In genomic region chr5:121836692-121837415, GRCm38 (mm10) we compare ENCODE assay signal across 8 mouse cellular contexts. TPM values are rescaled to one million over a fixed set of nuclear protein-coding genes. Genes with fewer than 3 reads are reported as not detected.
DNase-seq lines count a peak whose midpoint lies in the region; ATAC-seq lines count a peak whose summit lies in the region.

No protein-coding gene starts in this region.

- H3K4me1 ChIP-seq in embryonic facial prominence, embryonic 10.5 days = peaks cover 64% of the 10 kb centered on the region
- peaks cover 57% of the 10 kb centered on the region for H3K4me1 ChIP-seq in limb, embryonic 12.5 days (replicated peaks)
- peaks cover 31% of the 10 kb centered on the region for H3K4me1 ChIP-seq in midbrain, embryonic 14.5 days (ENCODE audit: control insufficient read depth, insufficient read depth, low read length)

- H3K36me3 ChIP-seq in embryonic facial prominence, embryonic 10.5 days (replicated peaks) = no peaks in the 10 kb centered on the region
- no peaks in the 10 kb centered on the region for H3K36me3 ChIP-seq in limb, embryonic 12.5 days
- H3K36me3 ChIP-seq in midbrain, embryonic 14.5 days (ENCODE audit: control insufficient read depth, insufficient read depth, low read length) = no peaks in the 10 kb centered on the region

- H3K27me3 ChIP-seq in embryonic facial prominence, embryonic 10.5 days (replicated peaks; ENCODE audit: low read depth, poor library complexity, severe bottlenecking) = peaks cover 82% of the 10 kb centered on the region
- peaks cover 33% of the 10 kb centered on the region for H3K27me3 ChIP-seq in limb, embryonic 12.5 days
- peaks cover 45% of the 10 kb centered on the region for H3K27me3 ChIP-seq in midbrain, embryonic 14.5 days (ENCODE audit: control insufficient read depth, insufficient read depth, low read length)

- ATAC-seq in granulocyte monocyte progenitor cell, adult 5-6 weeks (replicated peaks; ENCODE audit: poor library complexity, severe bottlenecking) = peak; percentile 56
- peak; percentile 54 for ATAC-seq in limb, embryonic 12.5 days (ENCODE audit: insufficient number of reproducible peaks, insufficient read depth, low FRiP score, low TSS enrichment, low read depth)
- ATAC-seq in midbrain, embryonic 14.5 days (ENCODE audit: low FRiP score, low TSS enrichment) = peak; percentile 73

- peaks cover 5% of the 10 kb centered on the region; the same call in 1 of the 2 replicates for H3K9me3 ChIP-seq in embryonic facial prominence, embryonic 10.5 days
- H3K9me3 ChIP-seq in limb, embryonic 12.5 days = no peaks in the 10 kb centered on the region
- H3K9me3 ChIP-seq in midbrain, embryonic 14.5 days (ENCODE audit: control insufficient read depth, low read length) = no peaks in the 10 kb centered on the region

- peak overlapping the region; percentile 73 for H3K9ac ChIP-seq in limb, embryonic 12.5 days (replicated peaks)
- H3K9ac ChIP-seq in midbrain, embryonic 14.5 days (replicated peaks; ENCODE audit: low read length) = peak overlapping the region; percentile 65

- H3K4me2 ChIP-seq in limb, embryonic 12.5 days = peak overlapping the region; percentile 95
- peak overlapping the region; percentile 94 for H3K4me2 ChIP-seq in midbrain, embryonic 14.5 days (ENCODE audit: low read length)

- WGBS in embryonic facial prominence, embryonic 10.5 days = under 1% methylated on average over 77 of the region's 77 CpGs
- under 1% methylated on average over 57 of the region's 77 CpGs for WGBS in limb, embryonic 12.5 days
- WGBS in midbrain, embryonic 14.5 days = under 1% methylated on average over 76 of the region's 77 CpGs

- peak overlapping the region; percentile 80 for H3K27ac ChIP-seq in embryonic facial prominence, embryonic 10.5 days (replicated peaks)
- H3K27ac ChIP-seq in limb, embryonic 12.5 days = peak overlapping the region; percentile 64
- peak overlapping the region; percentile 49; the same call in 1 of the 2 replicates for H3K27ac ChIP-seq in midbrain, embryonic 14.5 days (replicated peaks; ENCODE audit: low read depth, low read length)

- peak; percentile 86 for DNase-seq in layer of hippocampus, adult 11-12 months (ENCODE audit: low spot score)
- no peak for DNase-seq in layer of hippocampus, adult 9-10 months (ENCODE audit: low spot score)
- DNase-seq in embryonic facial prominence, embryonic 10.5 days (ENCODE audit: low spot score) = peak; percentile 92
- peak; percentile 94 for DNase-seq in kidney, adult 11 months
- DNase-seq in midbrain, embryonic 14.5 days = peak; percentile 90
- peak; percentile 89 for DNase-seq in spleen, adult 12 weeks (ENCODE audit: low spot score)

- peak overlapping the region; percentile 75 for H3K4me3 ChIP-seq in embryonic facial prominence, embryonic 10.5 days
- H3K4me3 ChIP-seq in limb, embryonic 12.5 days (replicated peaks) = peak overlapping the region; percentile 75
- peak overlapping the region; percentile 75 for H3K4me3 ChIP-seq in midbrain, embryonic 14.5 days (replicated peaks; ENCODE audit: low read depth, low read length)

RNA-seq across cellular contexts. Expression of gene Sh2b3, which starts 0.6 kb away (rescaled TPM):
- 7.9 TPM in 2 replicates for polyA plus RNA-seq in embryonic facial prominence, embryonic 10.5 days (2016; fragmentation: Nextera tagmentation; extraction: Ambion mirVana)
- 31.5 and 32.8 TPM in 2 replicates for total RNA-seq in granulocyte monocyte progenitor cell, adult 5-6 weeks (2014; fragmentation: Nextera tagmentation)
- 11.9 and 12.5 TPM in 2 replicates for total RNA-seq in granulocyte monocyte progenitor cell, adult 5-6 weeks (2017)
- 12.7 and 13.1 TPM in 2 replicates for polyA plus RNA-seq in limb, embryonic 12.5 days (2016; fragmentation: Nextera tagmentation; extraction: Ambion mirVana)
- 6.1 and 7.8 TPM in 2 replicates for polyA plus RNA-seq in midbrain, embryonic 14.5 days (2014; fragmentation: Nextera tagmentation; extraction: Ambion mirVana)

RNA-seq across cellular contexts. Expression of gene Pheta1, which starts 11.9 kb away (rescaled TPM):
- polyA plus RNA-seq in embryonic facial prominence, embryonic 10.5 days (2016; fragmentation: Nextera tagmentation; extraction: Ambion mirVana) = 56.5 and 60.0 TPM in 2 replicates
- 0.62 and 2.6 TPM in 2 replicates for total RNA-seq in granulocyte monocyte progenitor cell, adult 5-6 weeks (2014; fragmentation: Nextera tagmentation)
- total RNA-seq in granulocyte monocyte progenitor cell, adult 5-6 weeks (2017) = 1.1 and 2.2 TPM in 2 replicates
- polyA plus RNA-seq in limb, embryonic 12.5 days (2016; fragmentation: Nextera tagmentation; extraction: Ambion mirVana) = 52.8 and 54.6 TPM in 2 replicates
- polyA plus RNA-seq in midbrain, embryonic 14.5 days (2014; fragmentation: Nextera tagmentation; extraction: Ambion mirVana) = 36.8 and 40.1 TPM in 2 replicates
